In genomic region chr5:147227354-147228112, GRCm38 (mm10) we compare ENCODE assay signal across 8 mouse cellular contexts. TPM values are rescaled to one million over a fixed set of nuclear protein-coding genes. Genes with fewer than 3 reads are reported as not detected.
DNase-seq lines count a peak whose midpoint lies in the region; ATAC-seq lines count a peak whose summit lies in the region.

No protein-coding gene starts in this region.

- H3K36me3 ChIP-seq in hindbrain, embryonic 16.5 days (ENCODE audit: control insufficient read depth, insufficient read depth, low read length) = no peaks in the 10 kb centered on the region

- peak; percentile 80 for DNase-seq in R1 (ENCODE audit: low read depth, low spot score)
- DNase-seq in cerebellum, postnatal 14 days = peak; percentile 96 to 97
- peak; percentile 52 to 76 for DNase-seq in frontal cortex, postnatal 14 days (ENCODE audit: low spot score in 2 of 2)
- DNase-seq in left cerebral cortex, adult 18-20 months (ENCODE audit: low spot score in 2 of 2) = peak; percentile 82 to 89
- DNase-seq in right cerebral cortex, adult 18-20 months = peak; percentile 74
- DNase-seq in urinary bladder, adult 18-20 months (ENCODE audit: low spot score in 2 of 2) = peak; percentile 57 to 84

- H3K27me3 ChIP-seq in hindbrain, embryonic 16.5 days (replicated peaks; ENCODE audit: control insufficient read depth, insufficient read depth, low read length) = peaks cover 50% of the 10 kb centered on the region

- peak overlapping the region; percentile 27; the same call in 1 of the 2 replicates for H3K9ac ChIP-seq in hindbrain, embryonic 16.5 days (ENCODE audit: low read depth, low read length)

- ATAC-seq in hindbrain, embryonic 16.5 days = peak; percentile 92
- ATAC-seq in megakaryocyte, adult 5-6 weeks (ENCODE audit: poor library complexity, severe bottlenecking) = peak; percentile 89

- no peak overlapping the region for H3K4me3 ChIP-seq in hindbrain, embryonic 16.5 days (ENCODE audit: low read length)

- peaks cover 4% of the 10 kb centered on the region; the same call in 1 of the 2 replicates for H3K4me1 ChIP-seq in hindbrain, embryonic 16.5 days (ENCODE audit: control insufficient read depth, insufficient read depth, low read depth, low read length)

- peak overlapping the region; percentile 25; the same call in 1 of the 2 replicates for H3K4me2 ChIP-seq in hindbrain, embryonic 16.5 days (ENCODE audit: low read length)

- 20% methylated on average over 25 of the region's 25 CpGs for WGBS in hindbrain, embryonic 16.5 days

- no peak overlapping the region for H3K27ac ChIP-seq in hindbrain, embryonic 16.5 days (ENCODE audit: low read depth, low read length)

- no peaks in the 10 kb centered on the region for H3K9me3 ChIP-seq in hindbrain, embryonic 16.5 days (ENCODE audit: control insufficient read depth, low read length)

RNA-seq across cellular contexts. Expression of gene Gsx1, which starts 39.0 kb away (rescaled TPM):
- polyA plus RNA-seq in hindbrain, embryonic 16.5 days (2015; fragmentation: Nextera tagmentation; extraction: Ambion mirVana) = 3.2 and 3.5 TPM in 2 replicates
- total RNA-seq in left cerebral cortex, adult 18-20 months (2021) = under 1 TPM; 0.28 to 0.45 TPM
- total RNA-seq in megakaryocyte, adult 5-6 weeks (2015) = not detected in 2 replicates
- not detected in 2 replicates for total RNA-seq in megakaryocyte, adult 5-6 weeks (2017)

RNA-seq across cellular contexts. Expression of gene Pdx1, which starts 42.2 kb away (rescaled TPM):
- polyA plus RNA-seq in hindbrain, embryonic 16.5 days (2015; fragmentation: Nextera tagmentation; extraction: Ambion mirVana) = not detected in 2 replicates
- total RNA-seq in left cerebral cortex, adult 18-20 months (2021) = not detected
- not detected in 2 replicates for total RNA-seq in megakaryocyte, adult 5-6 weeks (2015)
- total RNA-seq in megakaryocyte, adult 5-6 weeks (2017) = not detected in 2 replicates
